Mouse (Mus musculus) hindbrain, embryonic 10.5 days (tissue): Measurements from ENCODE around the gene Lyrm1. TPM values are rescaled to one million over a fixed set of nuclear protein-coding genes. Genes with fewer than 3 reads are reported as not detected.

Experiments
- DNase-seq: peaks from one replicate; pipeline ENCODE4 v3.0.0-alpha.2; 2017; ENCODE audit warnings: low spot score
- H3K27ac ChIP-seq: fragments of 300-500 bp; sonication (generic); 2 replicates; pipeline ENCODE4 v1.5.1; 2016; ENCODE audit warnings: mild to moderate bottlenecking, moderate library complexity
- H3K27me3 ChIP-seq: fragments of 300-500 bp; sonication (generic); 2 replicates; pipeline ENCODE4 v1.6.1; 2016; ENCODE audit warnings: mild to moderate bottlenecking; ENCODE audit not compliant: poor library complexity, insufficient read depth, severe bottlenecking
- H3K36me3 ChIP-seq: fragments of 300-500 bp; sonication (generic); 2 replicates; pipeline ENCODE4 v1.6.1; 2016; ENCODE audit warnings: mild to moderate bottlenecking, moderate library complexity
- H3K4me1 ChIP-seq: fragments of 300-500 bp; sonication (generic); replicated peaks from 2 replicates; pipeline ENCODE4 v1.6.1; 2016; ENCODE audit warnings: mild to moderate bottlenecking
- H3K4me3 ChIP-seq: fragments of 300-500 bp; sonication (generic); 2 replicates; pipeline ENCODE4 v1.5.1; 2016; ENCODE audit warnings: mild to moderate bottlenecking, moderate library complexity
- H3K9me3 ChIP-seq: fragments of 300-500 bp; sonication (generic); 2 replicates; pipeline ENCODE4 v1.6.1; 2016; ENCODE audit warnings: mild to moderate bottlenecking, moderate library complexity
- WGBS: fragments of 180-500 bp; shearing (Covaris S2); methylation state at CpG from one replicate; pipeline ENCODE4 v1.1.7; 2016; 5-methylcytosine and 5-hydroxymethylcytosine counted together
- polyA plus RNA-seq: library from polyadenylated mRNA; unstranded; fragments of >200 nt; fragmentation: Nextera tagmentation; extraction: Ambion mirVana; gene quantifications from 2 replicates; pipeline ENCODE4 v1.2.1, GENCODE M21; 2016

The Lyrm1 gene
- polyA plus RNA-seq, 1 experiment from 2014 or later = 14.3 TPM

DNA sequence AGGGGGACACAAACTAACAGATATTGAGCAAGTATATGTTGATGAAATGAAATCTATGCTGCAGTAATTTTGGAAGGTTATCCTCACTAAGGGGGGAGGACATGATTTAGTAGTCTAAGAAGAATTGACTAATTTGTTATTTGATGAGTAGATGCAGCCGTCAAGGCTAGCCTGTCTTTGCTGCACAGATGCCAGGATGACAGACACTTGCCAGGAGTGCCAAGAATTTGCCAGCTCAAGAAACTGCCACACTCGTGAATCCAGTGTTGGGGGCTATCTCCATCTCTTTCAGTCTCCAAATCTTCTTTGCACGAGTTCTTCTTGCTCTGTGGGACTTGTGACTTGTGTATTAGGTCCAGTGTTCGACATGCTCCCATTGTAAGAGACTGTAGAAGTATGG lies 63.4 kb downstream of the Lyrm1 start:
- Histone ChIP-seq H3K9me3 (no peaks in the 10 kb centered on the region), H3K27me3 (no peaks in the 10 kb centered on the region), H3K4me3 (no peak overlapping the region), H3K4me1 (no peaks in the 10 kb centered on the region), H3K36me3 (no peaks in the 10 kb centered on the region), H3K27ac (no peak overlapping the region)
- 72% methylated on average over 4 of the region's 4 CpGs for WGBS
- no peak for DNase-seq

GRCm38 (mm10) chr7:119959491-119959890 lies 63.8 kb downstream of the Lyrm1 start:
- Histone ChIP-seq H3K9me3 (no peaks in the 10 kb centered on the region), H3K27ac (no peak overlapping the region), H3K4me1 (no peaks in the 10 kb centered on the region), H3K36me3 (no peaks in the 10 kb centered on the region), H3K4me3 (no peak overlapping the region), H3K27me3 (no peaks in the 10 kb centered on the region)
- WGBS = 87% methylated on average over 4 of the region's 4 CpGs
- no peak for DNase-seq

GRCm38 (mm10) chr7:119960006-119960405 lies 64.3 kb downstream of the Lyrm1 start:
- Histone ChIP-seq H3K36me3 (no peaks in the 10 kb centered on the region), H3K4me1 (no peaks in the 10 kb centered on the region), H3K4me3 (no peak overlapping the region), H3K27ac (no peak overlapping the region), H3K9me3 (no peaks in the 10 kb centered on the region), H3K27me3 (no peaks in the 10 kb centered on the region)
- DNase-seq = no peak
- 82% methylated on average over 6 of the region's 6 CpGs for WGBS

- no peak overlapping the region for H3K27ac ChIP-seq
- H3K36me3 ChIP-seq = no peaks in the 10 kb centered on the region
- DNase-seq = no peak
- no peaks in the 10 kb centered on the region for H3K4me1 ChIP-seq
- H3K27me3 ChIP-seq = no peaks in the 10 kb centered on the region
- WGBS = 88% methylated on average over 6 of the region's 6 CpGs
- H3K9me3 ChIP-seq = no peaks in the 10 kb centered on the region
- H3K4me3 ChIP-seq = no peak overlapping the region
Measured at GRCm38 (mm10) chr7:119960546-119960945, 64.9 kb downstream of the Lyrm1 start.

- Histone ChIP-seq H3K4me3 (no peak overlapping the region), H3K27me3 (no peaks in the 10 kb centered on the region), H3K36me3 (no peaks in the 10 kb centered on the region), H3K9me3 (no peaks in the 10 kb centered on the region), H3K4me1 (no peaks in the 10 kb centered on the region), H3K27ac (no peak overlapping the region)
- DNase-seq = no peak
- 69% methylated on average over 2 of the region's 2 CpGs for WGBS
Measured at GRCm38 (mm10) chr7:119961107-119961506, 65.4 kb downstream of the Lyrm1 start.

DNA sequence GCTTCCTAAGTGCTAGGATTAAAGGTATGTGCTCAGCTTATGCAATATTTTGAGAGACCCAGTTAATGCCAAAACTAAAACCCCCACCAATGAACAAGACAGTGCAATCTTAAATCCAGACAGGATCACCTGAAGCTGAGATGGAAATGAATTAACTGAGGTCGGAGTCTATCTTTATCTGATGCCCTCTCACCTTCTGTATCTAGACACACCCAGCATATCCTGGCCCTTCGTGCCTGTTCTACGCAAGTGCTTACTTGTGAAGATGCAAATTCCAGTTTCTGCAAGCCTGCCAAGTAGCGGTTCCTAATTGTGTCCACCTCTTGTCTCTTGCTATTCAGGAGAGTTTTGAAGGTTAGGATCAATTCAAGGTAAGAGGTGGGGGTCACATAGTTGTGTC lies 69.5 kb downstream of the Lyrm1 start:
- Histone ChIP-seq H3K27me3 (no peaks in the 10 kb centered on the region), H3K36me3 (no peaks in the 10 kb centered on the region), H3K4me1 (no peaks in the 10 kb centered on the region), H3K9me3 (no peaks in the 10 kb centered on the region), H3K4me3 (no peak overlapping the region), H3K27ac (no peak overlapping the region)
- 93% methylated on average over 4 of the region's 4 CpGs for WGBS
- no peak for DNase-seq

DNA sequence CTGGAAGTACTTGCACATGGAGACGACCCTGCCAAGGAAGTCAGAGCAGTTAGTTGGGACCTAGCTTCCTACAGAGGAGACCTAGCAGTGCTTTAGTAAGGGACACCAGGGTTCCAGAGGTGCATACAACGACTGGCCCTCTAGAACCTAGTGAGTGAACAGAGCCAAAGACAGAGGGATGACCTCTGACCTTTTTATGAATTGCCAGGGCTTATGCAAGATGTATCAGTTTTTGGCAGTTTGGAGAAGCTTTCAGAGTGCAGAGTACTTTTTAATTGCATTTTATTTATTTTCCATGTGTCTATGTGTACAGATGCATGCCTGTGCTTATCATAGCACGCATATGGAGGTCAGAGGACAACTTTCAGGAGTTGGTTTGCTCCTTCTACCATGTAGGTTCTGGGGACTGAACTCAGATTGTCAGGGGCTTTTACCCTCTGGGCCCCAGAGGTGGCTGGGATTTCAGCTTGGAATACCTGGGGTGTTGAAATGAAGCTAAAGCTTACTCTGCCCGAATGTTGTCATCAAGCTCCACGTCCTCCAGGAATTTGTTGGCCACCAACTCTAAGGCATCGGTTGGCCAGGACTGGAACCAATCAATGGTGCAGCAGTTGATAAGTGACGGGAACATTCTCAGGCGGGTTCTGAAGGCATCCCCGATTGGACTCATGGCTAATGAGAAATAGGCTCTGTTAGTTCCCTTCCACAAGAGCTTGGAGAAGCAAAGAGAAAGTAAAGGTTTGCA lies 70.2 kb downstream of the Lyrm1 start:
- no peaks in the 10 kb centered on the region for H3K27me3 ChIP-seq
- H3K4me1 ChIP-seq = no peaks in the 10 kb centered on the region
- 88% methylated on average over 9 of the region's 9 CpGs for WGBS
- H3K36me3 ChIP-seq = no peaks in the 10 kb centered on the region
- no peaks in the 10 kb centered on the region for H3K9me3 ChIP-seq
- H3K27ac ChIP-seq = no peak overlapping the region
- H3K4me3 ChIP-seq = no peak overlapping the region
- DNase-seq = no peak

DNA sequence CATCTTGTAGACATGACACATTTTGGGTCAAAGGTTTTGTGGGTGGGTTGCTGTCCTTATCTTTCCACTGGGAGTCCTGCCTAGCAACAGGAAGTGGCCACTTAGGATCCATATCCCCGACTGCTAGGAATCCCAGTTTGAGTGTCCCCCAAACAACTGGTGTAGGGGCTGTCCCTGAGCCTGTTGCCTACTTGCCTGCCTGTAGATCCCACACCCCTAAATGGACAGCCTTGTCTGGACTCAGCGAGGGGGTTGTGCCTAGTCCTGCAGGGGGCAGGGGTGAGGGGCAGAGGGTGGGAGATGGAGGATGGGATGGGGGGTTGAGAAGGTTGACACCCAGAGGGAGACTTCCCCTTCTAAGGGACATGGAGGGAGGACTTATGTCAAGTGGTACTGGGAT lies 73.7 kb downstream of the Lyrm1 start:
- no peak for DNase-seq
- no peaks in the 10 kb centered on the region for H3K9me3 ChIP-seq
- H3K36me3 ChIP-seq = no peaks in the 10 kb centered on the region
- no peaks in the 10 kb centered on the region for H3K27me3 ChIP-seq
- WGBS = 81% methylated on average over 2 of the region's 2 CpGs
- H3K27ac ChIP-seq = no peak overlapping the region
- H3K4me1 ChIP-seq = no peaks in the 10 kb centered on the region
- H3K4me3 ChIP-seq = no peak overlapping the region

DNA sequence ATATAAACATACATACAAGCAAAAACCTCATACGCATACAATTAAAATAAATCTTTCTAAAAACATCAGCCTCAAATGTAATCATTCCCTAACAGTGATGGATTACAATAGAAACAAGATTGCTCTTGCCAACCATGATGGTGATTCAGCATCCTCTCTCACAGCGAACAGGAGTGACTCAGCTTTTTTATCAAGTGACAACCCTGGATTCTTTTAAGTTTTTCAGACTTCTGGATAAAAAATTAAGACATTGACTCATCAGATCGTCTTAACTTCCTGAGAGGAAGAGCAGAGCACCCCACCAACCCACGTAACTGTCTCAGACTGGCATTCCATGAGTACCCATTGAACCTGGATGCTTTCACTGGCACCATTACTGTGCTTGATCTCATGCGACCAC lies 78.6 kb downstream of the Lyrm1 start:
- no peak overlapping the region for H3K4me3 ChIP-seq
- H3K27ac ChIP-seq = no peak overlapping the region
- H3K4me1 ChIP-seq = no peaks in the 10 kb centered on the region
- H3K9me3 ChIP-seq = no peaks in the 10 kb centered on the region
- no peaks in the 10 kb centered on the region for H3K36me3 ChIP-seq
- WGBS = 88% methylated on average over 5 of the region's 5 CpGs
- H3K27me3 ChIP-seq = no peaks in the 10 kb centered on the region
- no peak for DNase-seq

GRCm38 (mm10) chr7:119976256-119976655 lies 80.6 kb downstream of the Lyrm1 start:
- no peaks in the 10 kb centered on the region for H3K27me3 ChIP-seq
- no peak overlapping the region for H3K27ac ChIP-seq
- no peaks in the 10 kb centered on the region for H3K36me3 ChIP-seq
- no peaks in the 10 kb centered on the region for H3K9me3 ChIP-seq
- no peak for DNase-seq
- no peak overlapping the region for H3K4me3 ChIP-seq
- H3K4me1 ChIP-seq = no peaks in the 10 kb centered on the region
- WGBS = 83% methylated on average over 6 of the region's 6 CpGs

GRCm38 (mm10) chr7:119977574-119977973 lies 81.9 kb downstream of the Lyrm1 start:
- no peaks in the 10 kb centered on the region for H3K36me3 ChIP-seq
- DNase-seq = no peak
- WGBS = 91% methylated on average over 7 of the region's 7 CpGs
- no peaks in the 10 kb centered on the region for H3K27me3 ChIP-seq
- no peak overlapping the region for H3K27ac ChIP-seq
- H3K9me3 ChIP-seq = no peaks in the 10 kb centered on the region
- H3K4me1 ChIP-seq = no peaks in the 10 kb centered on the region
- no peak overlapping the region for H3K4me3 ChIP-seq

- Histone ChIP-seq H3K4me3 (no peak overlapping the region), H3K4me1 (no peaks in the 10 kb centered on the region), H3K9me3 (no peaks in the 10 kb centered on the region), H3K27ac (no peak overlapping the region), H3K27me3 (no peaks in the 10 kb centered on the region), H3K36me3 (no peaks in the 10 kb centered on the region)
- DNase-seq = no peak
Measured at GRCm38 (mm10) chr7:119978576-119978975, 82.9 kb downstream of the Lyrm1 start.

GRCm38 (mm10) chr7:119980170-119980569 lies 84.5 kb downstream of the Lyrm1 start:
- no peaks in the 10 kb centered on the region for H3K27me3 ChIP-seq
- 88% methylated on average over 3 of the region's 3 CpGs for WGBS
- no peaks in the 10 kb centered on the region for H3K4me1 ChIP-seq
- no peak overlapping the region for H3K27ac ChIP-seq
- no peaks in the 10 kb centered on the region for H3K9me3 ChIP-seq
- DNase-seq = no peak
- no peaks in the 10 kb centered on the region for H3K36me3 ChIP-seq
- H3K4me3 ChIP-seq = no peak overlapping the region
